Mouse (Mus musculus) frontal cortex, postnatal 36 days (tissue): ENCODE measurements at regions not wholly inside any gene's neighbourhood (a gene's known extent, or its start where the extent isn't known, plus 50 kb on each side); places are given as distances from the start of the nearest gene placed in this dataset.

Experiments used
- DNase-seq, 2 experiments: peaks; one replicate each; pipeline ENCODE4 v3.0.0; 2022; ENCODE audit warnings: low spot score in 2 of 2

DNA sequence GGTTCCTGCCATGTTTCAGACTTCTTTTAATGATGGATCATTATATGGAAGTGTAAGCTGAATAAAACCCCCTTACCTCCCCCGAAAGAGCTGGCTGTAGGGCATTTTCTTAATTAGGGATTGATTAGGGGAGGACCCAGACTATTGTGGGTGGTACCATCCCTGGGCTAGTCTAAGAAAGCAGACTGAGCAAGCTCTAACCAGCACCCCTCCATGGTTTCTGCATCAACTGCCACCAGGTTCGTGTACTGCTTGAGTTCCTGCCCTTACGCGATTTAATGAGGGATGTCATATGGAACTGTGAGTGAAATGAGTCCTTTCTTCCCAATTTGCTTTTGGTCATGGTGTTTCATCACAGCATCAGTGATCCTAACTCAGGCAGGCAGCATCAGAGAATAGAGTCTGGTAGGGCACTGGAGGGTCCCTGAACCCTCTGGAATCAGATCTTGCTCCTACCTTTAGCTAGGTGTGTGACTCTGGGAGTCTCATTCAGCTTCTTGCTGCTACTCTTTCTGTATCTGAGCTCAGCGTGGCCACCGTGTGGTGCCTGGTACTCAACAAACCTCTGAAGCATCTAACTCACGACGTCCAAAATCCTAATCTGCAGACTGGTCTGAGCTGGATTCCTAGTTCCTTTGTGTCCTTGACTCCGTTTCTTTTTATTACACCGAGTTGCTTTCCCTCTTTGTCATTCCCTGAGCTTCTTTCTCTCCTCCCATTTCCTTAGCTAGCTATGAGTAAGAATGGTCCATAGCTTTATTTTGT is 1884.0 kb upstream of the Lrrc6 start:
- no peak for DNase-seq

DNA sequence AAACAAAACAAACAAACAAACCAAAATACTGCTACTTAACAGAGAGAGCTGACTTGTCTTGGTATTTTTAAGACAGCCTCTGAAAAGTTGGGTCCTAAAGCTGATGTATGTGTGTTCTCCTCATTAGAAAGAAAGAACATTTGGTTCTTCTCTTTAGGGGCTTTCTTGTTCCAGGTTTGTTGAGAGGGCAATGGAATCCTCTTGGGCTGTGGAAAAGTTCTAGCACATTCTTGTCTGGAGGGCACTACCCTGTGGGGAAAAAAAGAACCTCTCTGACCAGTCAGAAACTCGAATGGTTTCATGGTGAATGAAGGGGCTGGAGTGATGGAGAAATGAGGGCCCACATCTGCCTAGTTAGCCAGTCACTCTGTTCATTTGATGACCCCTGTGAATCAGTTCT is 1874.5 kb upstream of the Lrrc6 start:
- no peak for DNase-seq

DNA sequence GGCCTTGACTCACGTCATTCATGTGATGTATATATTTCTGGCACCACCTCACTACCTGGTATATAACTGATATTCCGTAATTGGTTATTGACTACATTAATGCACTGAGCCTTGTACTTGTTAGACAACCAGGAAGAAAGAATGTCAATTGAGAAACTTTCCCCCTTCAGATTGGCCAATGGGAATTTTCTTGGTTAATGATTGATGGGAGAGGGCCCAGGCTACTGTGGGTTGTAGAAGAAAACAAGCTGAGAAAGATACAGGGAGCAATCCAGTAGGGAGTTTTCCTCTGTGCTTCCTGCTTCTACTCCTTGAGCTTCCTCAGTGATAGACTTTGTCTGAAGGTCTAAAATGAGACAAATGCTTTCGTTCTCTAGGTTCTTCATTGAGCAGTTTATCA is 1866.1 kb upstream of the Lrrc6 start:
- DNase-seq: no peak

DNA sequence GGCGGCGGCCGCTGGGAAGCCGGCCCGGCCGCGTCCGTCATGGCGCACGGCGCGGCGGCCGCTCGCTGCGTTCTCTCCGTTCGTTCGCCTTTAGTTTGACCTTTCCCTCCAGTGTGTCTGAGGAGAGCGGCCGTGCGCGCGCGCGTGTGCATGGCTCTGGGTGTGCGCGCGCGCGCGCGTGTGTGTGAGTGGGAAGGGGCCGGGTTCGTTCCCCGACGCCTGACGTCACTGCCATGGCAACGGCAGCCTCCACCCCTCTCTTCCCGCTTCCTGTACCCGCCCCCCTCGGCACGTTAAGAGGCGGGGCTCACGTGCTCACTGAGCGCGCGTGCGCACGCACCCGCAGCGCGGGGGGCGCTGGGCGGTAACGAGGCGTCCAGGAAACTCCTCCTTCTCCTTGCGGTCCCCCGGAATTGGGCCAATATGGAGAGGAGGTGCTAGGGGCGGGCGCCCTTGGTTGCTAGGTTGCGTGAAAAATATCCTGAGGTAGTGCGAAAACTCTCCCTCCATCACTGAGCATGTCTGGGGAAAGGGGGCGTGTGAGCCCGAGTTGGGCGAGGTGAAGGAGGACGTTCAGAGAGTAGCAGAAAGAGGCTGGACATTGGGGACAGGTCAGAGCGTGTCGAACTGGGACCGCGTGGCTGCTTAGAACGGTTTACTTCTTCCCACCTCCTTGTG is 1862.5 kb upstream of the Lrrc6 start:
- DNase-seq: peak; percentile 98 to 99

DNA sequence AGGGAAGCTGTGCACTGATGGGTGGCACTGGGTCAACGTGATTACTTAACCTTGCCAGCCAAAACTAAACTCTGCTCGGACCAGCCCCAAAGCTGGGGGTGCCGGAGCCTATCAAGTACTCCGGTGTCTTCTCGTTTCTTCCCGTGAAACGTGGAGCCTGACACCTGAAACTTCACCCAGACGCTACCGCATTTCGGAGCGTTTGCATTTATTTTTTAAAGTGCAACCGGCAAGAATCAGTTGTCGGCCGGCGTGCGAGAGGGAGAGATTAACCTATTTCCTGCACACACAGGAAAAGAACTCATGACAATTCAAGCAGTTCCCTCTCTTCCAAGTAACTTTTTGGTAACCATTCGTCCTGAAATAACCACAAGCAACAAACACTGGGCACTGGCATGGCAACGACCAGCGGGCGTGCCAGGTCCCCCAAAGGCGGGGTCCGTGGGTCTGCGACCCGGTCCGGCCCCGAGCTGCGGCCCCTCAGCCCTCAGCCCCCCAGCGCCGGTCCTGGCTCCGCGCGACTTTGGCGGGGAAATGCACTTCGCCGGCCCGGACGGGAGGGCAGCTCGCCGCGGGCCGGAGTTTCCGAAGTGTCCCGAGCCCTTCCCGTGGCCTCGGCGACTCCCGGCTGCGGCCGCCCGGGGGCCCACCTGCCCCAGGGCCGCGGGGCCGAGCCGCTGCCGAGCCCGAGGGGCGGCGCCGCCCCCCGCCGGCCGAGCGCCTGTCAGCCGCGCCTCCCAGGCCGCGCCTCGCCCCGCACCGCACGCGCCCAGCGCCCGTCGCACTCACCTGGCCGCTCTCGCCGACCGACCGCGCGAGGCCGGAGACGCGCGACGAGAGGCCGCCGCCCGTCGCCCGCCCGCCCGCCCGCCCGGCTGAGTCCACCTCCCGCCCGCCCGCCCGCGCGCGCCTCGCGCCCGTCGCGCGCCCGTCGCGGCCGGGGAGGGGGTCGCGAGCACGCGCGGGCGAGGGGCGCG is 1861.7 kb upstream of the Lrrc6 start:
- peak; percentile 29 for DNase-seq

DNA sequence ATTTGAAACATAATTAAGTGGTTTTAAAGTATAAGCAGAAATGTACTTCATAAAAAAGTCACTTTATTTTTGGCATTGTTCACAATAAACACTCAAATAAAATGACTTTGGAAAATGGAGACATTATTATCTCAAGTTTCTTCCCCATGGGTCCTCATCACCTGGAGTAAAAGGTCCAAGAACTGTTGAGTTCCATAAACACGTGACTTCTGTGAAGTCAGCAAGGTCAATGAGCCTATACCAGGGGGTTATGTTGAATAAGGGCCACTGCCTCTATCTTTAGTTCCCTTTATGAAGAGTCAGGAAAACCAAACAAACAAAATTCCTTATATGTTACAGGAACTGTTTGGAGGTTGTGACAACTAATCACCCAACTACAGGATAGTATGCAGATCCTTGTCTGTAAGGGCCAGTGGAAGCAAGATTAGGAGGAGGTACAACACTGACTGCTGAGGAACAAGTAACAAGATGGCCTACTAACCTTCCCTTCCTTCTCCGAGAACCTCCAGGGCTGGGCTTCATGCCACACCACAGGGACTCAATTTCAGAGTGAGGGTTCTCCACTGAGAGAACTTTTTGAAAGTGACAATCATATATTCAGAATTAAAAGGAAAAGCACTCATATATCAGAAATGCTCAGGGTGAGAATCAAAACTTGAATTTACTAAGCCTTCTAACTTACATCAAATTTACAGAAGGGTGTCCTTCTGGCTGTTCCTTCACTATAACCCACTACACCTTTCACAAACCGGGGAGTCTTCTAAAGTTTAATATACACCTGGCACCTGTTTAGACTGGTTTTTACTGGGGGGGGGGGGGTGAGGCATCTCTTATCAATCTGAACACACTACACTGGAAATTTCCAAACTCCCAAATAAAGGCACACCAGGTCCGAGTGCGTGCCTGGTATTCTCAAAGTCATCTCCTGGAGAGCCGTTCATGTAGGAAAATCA is 1860.5 kb upstream of the Lrrc6 start:
- no peak for DNase-seq

DNA sequence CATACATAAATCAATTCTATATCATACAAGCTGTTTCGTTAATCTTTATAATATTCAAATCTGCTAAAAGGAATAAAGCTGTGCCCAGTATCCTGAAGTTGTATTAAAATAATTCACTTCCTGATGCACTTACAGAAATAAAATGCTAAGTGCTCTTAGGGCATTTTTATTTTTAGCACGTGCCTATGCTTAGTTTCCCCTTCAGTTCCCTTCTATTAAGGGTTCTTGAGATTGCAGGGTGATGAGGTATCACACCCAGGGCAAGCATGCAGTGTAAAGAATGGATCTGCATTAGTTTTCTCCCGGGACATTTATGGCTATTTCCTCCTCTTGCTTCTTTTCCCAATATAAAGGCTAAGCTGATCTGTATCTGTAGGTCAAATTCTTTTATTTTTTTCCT is 1858.8 kb upstream of the Lrrc6 start:
- DNase-seq: no peak

DNA sequence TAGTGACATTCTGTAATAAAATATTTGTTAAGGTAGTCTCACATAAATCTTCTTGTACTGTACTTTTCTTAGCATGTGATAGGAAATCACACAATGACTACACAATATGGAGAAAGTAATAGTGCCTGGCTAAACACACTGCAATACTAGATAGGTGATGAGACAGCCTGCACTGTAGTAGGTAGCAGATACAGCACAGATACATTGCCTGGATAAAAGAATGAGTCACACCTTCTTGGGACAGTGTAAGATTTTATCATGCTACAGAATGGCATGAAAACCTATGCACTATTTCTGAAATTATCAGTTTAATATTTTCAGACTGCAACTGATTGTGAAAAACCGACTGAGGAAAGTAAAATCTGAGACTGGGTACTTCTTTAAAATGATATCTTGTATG is 1855.2 kb upstream of the Lrrc6 start:
- no peak for DNase-seq

DNA sequence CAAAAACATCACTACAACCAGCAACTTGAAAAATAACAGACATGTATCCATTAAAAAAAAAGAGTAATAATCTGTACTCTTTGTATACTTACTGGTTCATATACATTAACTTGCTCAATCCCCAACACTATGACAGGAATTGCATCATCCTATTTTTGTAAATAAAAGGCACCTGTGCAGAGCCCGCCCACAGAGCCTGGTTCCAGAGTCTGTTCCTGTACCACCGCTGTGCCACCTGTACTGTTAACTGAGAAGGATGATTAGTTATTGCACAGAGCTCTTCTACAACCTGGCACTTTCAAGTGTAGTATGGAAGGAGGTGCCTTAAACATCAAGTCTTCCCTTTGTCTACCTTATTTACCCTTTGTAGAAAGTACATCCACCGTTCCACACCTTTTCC is 1843.9 kb upstream of the Lrrc6 start:
- no peak for DNase-seq

DNA sequence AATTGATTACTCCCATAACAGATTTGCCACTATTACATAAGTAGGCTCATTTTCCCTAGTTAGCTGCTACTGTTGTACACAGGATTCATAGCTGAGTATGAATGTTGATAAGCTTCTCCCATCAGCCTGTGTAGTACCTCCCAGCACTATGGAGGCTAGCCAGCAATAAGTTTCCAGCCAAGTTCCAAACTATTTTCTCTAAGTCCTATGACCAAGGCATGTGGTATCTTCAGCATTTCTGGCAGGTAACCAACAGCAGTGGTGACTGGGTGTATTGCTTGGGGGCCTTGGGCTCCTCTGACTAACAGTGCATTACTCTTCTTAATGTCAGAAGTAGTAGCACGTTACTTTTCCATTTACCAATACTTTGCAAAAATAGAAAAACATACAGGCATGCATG is 1841.8 kb upstream of the Lrrc6 start:
- DNase-seq: no peak

DNA sequence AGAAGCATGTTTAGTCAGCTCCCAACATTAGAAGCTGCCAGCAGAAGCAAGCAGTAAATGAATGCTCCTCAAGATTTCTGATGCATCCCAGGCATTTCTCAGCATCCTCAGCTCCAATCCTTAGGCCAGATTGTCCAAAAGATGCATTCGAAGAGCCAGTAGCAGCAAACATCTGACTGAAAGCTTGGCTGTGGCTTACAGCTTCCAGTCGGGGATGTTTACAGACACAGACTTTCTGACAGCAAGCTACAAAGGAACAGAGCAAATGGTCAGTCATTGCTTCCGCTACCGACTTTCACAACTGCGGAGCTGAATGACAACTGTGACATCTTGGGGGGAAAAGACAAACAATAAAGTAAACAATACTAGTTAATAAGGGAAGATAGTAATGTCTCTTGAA is 1840.3 kb upstream of the Lrrc6 start:
- no peak for DNase-seq

DNA sequence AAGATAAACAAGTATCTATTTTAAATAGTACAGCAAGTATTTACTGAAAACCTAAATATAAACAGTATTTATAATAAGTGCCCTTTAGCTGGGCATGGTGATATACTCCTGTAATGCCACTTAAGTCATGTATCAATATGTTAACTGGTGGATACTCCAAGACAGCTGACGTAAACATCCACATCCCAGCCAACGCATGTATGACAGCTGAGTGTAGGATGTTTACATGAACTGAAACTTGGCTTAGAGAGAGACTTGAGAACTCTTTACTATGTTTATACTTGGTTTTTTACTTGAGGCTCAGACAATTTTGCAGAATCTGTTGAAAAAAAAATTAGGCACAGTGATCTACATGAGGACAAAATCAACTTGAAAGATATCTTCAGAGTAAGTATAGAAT is 1836.6 kb upstream of the Lrrc6 start:
- no peak for DNase-seq

DNA sequence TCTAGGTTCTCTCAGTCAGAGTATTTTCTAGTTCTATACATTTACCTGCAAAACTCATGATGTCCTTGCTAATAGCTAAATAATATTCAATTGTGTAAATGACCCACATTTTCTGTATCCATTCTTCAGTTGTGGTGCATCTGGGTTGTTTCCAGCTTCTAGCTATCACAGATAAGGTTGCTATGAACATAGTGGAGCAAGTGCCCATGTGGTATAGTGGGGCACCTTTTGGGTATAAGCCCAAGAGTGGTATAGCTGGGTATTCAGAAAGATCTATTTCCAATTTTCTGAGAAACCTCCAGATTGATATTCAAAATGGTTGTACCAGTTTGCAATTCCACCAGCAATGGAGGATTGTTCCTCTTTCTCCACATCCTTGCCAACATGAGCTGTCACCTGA is 1835.1 kb upstream of the Lrrc6 start:
- no peak for DNase-seq

DNA sequence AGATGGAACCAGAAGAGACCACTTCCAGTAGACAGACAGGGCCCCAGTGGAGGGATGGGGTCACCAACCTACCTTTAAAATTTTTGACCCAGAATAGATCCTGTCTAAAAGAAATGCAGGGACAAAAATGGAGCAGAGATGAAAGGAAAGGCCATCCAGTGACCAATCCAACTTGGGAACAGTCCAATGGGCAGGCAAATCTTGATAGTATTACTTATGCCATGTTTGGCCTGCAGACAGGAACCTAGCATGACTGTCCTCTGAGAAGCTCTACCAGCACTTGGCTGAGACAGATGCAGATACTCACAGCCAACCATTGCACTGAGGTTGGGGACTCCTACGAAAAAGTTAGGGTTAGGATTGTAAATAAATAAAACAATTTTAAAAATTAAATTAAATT is 1815.4 kb upstream of the Lrrc6 start:
- no peak for DNase-seq
